Mouse (Mus musculus) heart, embryonic 14.5 days (tissue): ENCODE data around the gene Zfhx3. TPM values are rescaled to one million over a fixed set of nuclear protein-coding genes. Genes with fewer than 3 reads are reported as not detected.

Experiments
- ATAC-seq: fragments of 200-750 bp; cut with Nextera tagmentation; 2 replicates; pipeline ENCODE4 v1.8.0; 2017; ENCODE audit warnings: low read depth, moderate TSS enrichment; ENCODE audit not compliant: insufficient number of reproducible peaks, insufficient read depth, low FRiP score
- H3K27ac ChIP-seq, 2 experiments: fragments of 200-500 bp in 1 of 2; fragments of 300-500 bp in 1 of 2; sonication (generic) in 1 of 2; replicated peaks in 1 of 2; 2 replicates each; pipeline ENCODE4 v1.5.1; 2012 to 2014; ENCODE audit warnings: low read depth in 2 of 2, low read length in 2 of 2, control low read depth in 1 of 2, mild to moderate bottlenecking in 1 of 2, mixed read lengths in 1 of 2; ENCODE audit not compliant: control insufficient read depth in 1 of 2, insufficient read depth in 1 of 2
- H3K27me3 ChIP-seq: fragments of 300-500 bp; sonication (generic); 2 replicates; pipeline ENCODE4 v1.6.1; 2014; ENCODE audit warnings: mild to moderate bottlenecking, low read length, control low read depth; ENCODE audit not compliant: control insufficient read depth, insufficient read depth
- H3K36me3 ChIP-seq: fragments of 300-500 bp; sonication (generic); 2 replicates; pipeline ENCODE4 v1.6.1; 2014; ENCODE audit warnings: mild to moderate bottlenecking, control low read depth, low read length, mixed read lengths; ENCODE audit not compliant: control insufficient read depth, insufficient read depth
- H3K4me1 ChIP-seq, 2 experiments: fragments of 200-500 bp in 1 of 2; fragments of 300-500 bp in 1 of 2; sonication (generic) in 1 of 2; 2 replicates each; pipeline ENCODE4 v1.6.1; 2012 to 2014; ENCODE audit warnings: low read length in 2 of 2, control low read depth in 1 of 2, mixed read lengths in 1 of 2; ENCODE audit not compliant: control insufficient read depth in 2 of 2, insufficient read depth in 2 of 2
- H3K4me2 ChIP-seq: fragments of 300-500 bp; sonication (generic); 2 replicates; pipeline ENCODE4 v1.6.1; 2014; ENCODE audit warnings: mild to moderate bottlenecking, low read length
- H3K4me3 ChIP-seq, 2 experiments: fragments of 200-500 bp in 1 of 2; fragments of 300-500 bp in 1 of 2; sonication (generic) in 1 of 2; 2 replicates each; pipeline ENCODE4 v1.5.1; 2012 to 2014; ENCODE audit warnings: low read length in 2 of 2, mild to moderate bottlenecking in 2 of 2, control low read depth in 1 of 2, low read depth in 1 of 2, moderate library complexity in 1 of 2; ENCODE audit not compliant: control insufficient read depth in 1 of 2, insufficient read depth in 1 of 2
- H3K9ac ChIP-seq: fragments of 300-500 bp; sonication (generic); 2 replicates; pipeline ENCODE4 v1.6.1; 2014; ENCODE audit warnings: mild to moderate bottlenecking, low read length
- H3K9me3 ChIP-seq: fragments of 300-500 bp; sonication (generic); 2 replicates; pipeline ENCODE4 v1.6.1; 2016; ENCODE audit warnings: low read length, control low read depth; ENCODE audit not compliant: control insufficient read depth
- WGBS: fragments of 180-500 bp; shearing (Covaris S2); extraction: QIAGEN DNeasy Blood & Tissue Kit; methylation state at CpG from one replicate; pipeline ENCODE4 v1.1.7; 2014; 5-methylcytosine and 5-hydroxymethylcytosine counted together
- polyA plus RNA-seq: library from polyadenylated mRNA; unstranded; fragments of >200 nt; fragmentation: Nextera tagmentation; extraction: Ambion mirVana; gene quantifications from 2 replicates; pipeline ENCODE4 v1.2.1, GENCODE M21; 2014

Zfhx3 gene
- polyA plus RNA-seq, 1 experiment from 2014 or later: 6.4 TPM

- Histone ChIP-seq H3K27ac (no peak overlapping the region), H3K9me3 (no peaks in the 10 kb centered on the region), H3K27me3 (no peaks in the 10 kb centered on the region), H3K4me3 (no peak overlapping the region), H3K4me2 (no peak overlapping the region), H3K9ac (no peak overlapping the region), H3K4me1 (no peaks in the 10 kb centered on the region), H3K36me3 (no peaks in the 10 kb centered on the region)
- no peak for ATAC-seq
- WGBS: 83% methylated on average over 11 of the region's 11 CpGs
Observed at GRCm38 (mm10) chr8:108553808-108554577, 611.5 kb downstream of the Zfhx3 start.

GRCm38 (mm10) chr8:108554578-108555245, 612.3 kb downstream of the Zfhx3 start:
- Histone ChIP-seq H3K27ac (no peak overlapping the region), H3K4me2 (no peak overlapping the region), H3K4me3 (no peak overlapping the region), H3K36me3 (no peaks in the 10 kb centered on the region), H3K9me3 (no peaks in the 10 kb centered on the region), H3K27me3 (no peaks in the 10 kb centered on the region), H3K9ac (no peak overlapping the region), H3K4me1 (no peaks in the 10 kb centered on the region)
- WGBS: 78% methylated on average over 12 of the region's 12 CpGs
- ATAC-seq: no peak

GRCm38 (mm10) chr8:108563420-108563819, 621.0 kb downstream of the Zfhx3 start:
- 84% methylated on average over 6 of the region's 6 CpGs for WGBS
- H3K36me3 ChIP-seq: no peaks in the 10 kb centered on the region
- no peaks in the 10 kb centered on the region for H3K4me1 ChIP-seq
- H3K27me3 ChIP-seq: no peaks in the 10 kb centered on the region
- 0 out of 2 replicates have a peak, but pooled peaks cover 3% of the 10 kb centered on the region for H3K9me3 ChIP-seq
- H3K4me3 ChIP-seq: no peak overlapping the region
- no peak for ATAC-seq
- H3K27ac ChIP-seq: no peak overlapping the region
- no peak overlapping the region for H3K4me2 ChIP-seq
- H3K9ac ChIP-seq: no peak overlapping the region

- Histone ChIP-seq H3K27me3 (no peaks in the 10 kb centered on the region), H3K9ac (no peak overlapping the region), H3K4me2 (no peak overlapping the region), H3K4me3 (no peak overlapping the region), H3K9me3 (0 out of 2 replicates have a peak, but pooled peaks cover 3% of the 10 kb centered on the region), H3K27ac (no peak overlapping the region), H3K36me3 (no peaks in the 10 kb centered on the region), H3K4me1 (no peaks in the 10 kb centered on the region)
- ATAC-seq: no peak
- 77% methylated on average over 7 of the region's 7 CpGs for WGBS
Observed at GRCm38 (mm10) chr8:108563934-108564564, 621.6 kb downstream of the Zfhx3 start.

GRCm38 (mm10) chr8:108566035-108566434, 623.6 kb downstream of the Zfhx3 start:
- no peak overlapping the region for H3K9ac ChIP-seq
- H3K4me3 ChIP-seq: no peak overlapping the region
- H3K36me3 ChIP-seq: no peaks in the 10 kb centered on the region
- H3K27ac ChIP-seq: no peak overlapping the region
- ATAC-seq: no peak
- H3K4me1 ChIP-seq: no peaks in the 10 kb centered on the region
- H3K27me3 ChIP-seq: no peaks in the 10 kb centered on the region
- H3K9me3 ChIP-seq: 0 out of 2 replicates have a peak, but pooled peaks cover 3% of the 10 kb centered on the region
- 78% methylated on average over 12 of the region's 12 CpGs for WGBS
- no peak overlapping the region for H3K4me2 ChIP-seq

- Histone ChIP-seq H3K9ac (no peak overlapping the region), H3K9me3 (no peaks in the 10 kb centered on the region), H3K4me1 (no peaks in the 10 kb centered on the region), H3K27ac (no peak overlapping the region), H3K4me3 (no peak overlapping the region), H3K27me3 (no peaks in the 10 kb centered on the region), H3K4me2 (no peak overlapping the region), H3K36me3 (no peaks in the 10 kb centered on the region)
- no peak for ATAC-seq
- WGBS: 77% methylated on average over 5 of the region's 5 CpGs
Observed at GRCm38 (mm10) chr8:108573295-108574017, 631.0 kb downstream of the Zfhx3 start.

GRCm38 (mm10) chr8:108574101-108574500, 631.7 kb downstream of the Zfhx3 start:
- no peak overlapping the region for H3K27ac ChIP-seq
- H3K4me2 ChIP-seq: no peak overlapping the region
- no peak overlapping the region for H3K9ac ChIP-seq
- no peaks in the 10 kb centered on the region for H3K27me3 ChIP-seq
- no peak overlapping the region for H3K4me3 ChIP-seq
- no peaks in the 10 kb centered on the region; a peak in 1 of 4 replicates for H3K4me1 ChIP-seq
- no peak for ATAC-seq
- no peaks in the 10 kb centered on the region for H3K36me3 ChIP-seq
- WGBS: 28% methylated on average over 7 of the region's 7 CpGs
- no peaks in the 10 kb centered on the region for H3K9me3 ChIP-seq
